Mouse (Mus musculus): Measurements from ENCODE around the gene Sult2a8.

- TF ChIP-seq CTCF (IDR thresholded peaks at IDR 0.05) (no peak), EP300 (IDR thresholded peaks at IDR 0.05) (no peak)
Observed at GRCm38 (mm10) chr7:14492886-14493285, 46.3 kb upstream of the Sult2a8 start.

Measured in lung, postnatal 0 days (tissue).